Mouse (Mus musculus) ES-Bruce4 (cell line): ENCODE measurements around the gene Srrm2.

Experiments
- CTCF ChIP-seq: IDR thresholded peaks from one replicate; pipeline ENCODE4 v1.8.1; 2011; ENCODE audit warnings: low read depth, low read length
- EP300 ChIP-seq: IDR thresholded peaks from 2 replicates; pipeline ENCODE4 v1.6.1; 2011; ENCODE audit warnings: low read depth, low read length; ENCODE audit not compliant: insufficient read depth
- POLR2A ChIP-seq: IDR thresholded peaks from one replicate; pipeline ENCODE4 v1.8.1; 2011; ENCODE audit warnings: low read length; ENCODE audit not compliant: insufficient read depth

DNA sequence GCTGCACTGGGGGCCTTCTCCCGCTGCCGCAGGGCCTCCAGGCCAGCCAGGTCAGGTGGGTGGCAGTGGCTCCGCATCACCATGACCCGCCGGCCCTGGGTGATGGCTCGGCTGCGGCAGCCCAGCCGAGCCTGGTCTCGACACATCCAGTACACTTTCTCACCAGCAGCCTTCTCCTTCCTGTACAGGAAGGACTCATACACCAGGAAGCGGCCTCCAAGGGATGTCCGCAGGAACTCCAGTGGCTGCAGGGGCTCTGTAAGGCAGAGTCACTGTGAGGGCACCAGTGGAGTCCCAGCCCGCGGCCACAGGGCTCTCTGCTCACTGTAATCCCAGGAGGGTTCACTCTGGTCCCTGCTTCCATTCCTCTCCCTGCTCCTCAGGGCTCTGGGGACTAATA lies 34.6 kb upstream of the Srrm2 start:
- TF ChIP-seq EP300 (no peak), CTCF (no peak), POLR2A (no peak)
